Mouse (Mus musculus): ENCODE results near the gene Stard8. TPM values are rescaled to one million over a fixed set of nuclear protein-coding genes. Genes with fewer than 3 reads are reported as not detected.

Gene Stard8
- total RNA-seq, 2 experiments from 2014 or later: 1.3 to 7.0 TPM

DNA sequence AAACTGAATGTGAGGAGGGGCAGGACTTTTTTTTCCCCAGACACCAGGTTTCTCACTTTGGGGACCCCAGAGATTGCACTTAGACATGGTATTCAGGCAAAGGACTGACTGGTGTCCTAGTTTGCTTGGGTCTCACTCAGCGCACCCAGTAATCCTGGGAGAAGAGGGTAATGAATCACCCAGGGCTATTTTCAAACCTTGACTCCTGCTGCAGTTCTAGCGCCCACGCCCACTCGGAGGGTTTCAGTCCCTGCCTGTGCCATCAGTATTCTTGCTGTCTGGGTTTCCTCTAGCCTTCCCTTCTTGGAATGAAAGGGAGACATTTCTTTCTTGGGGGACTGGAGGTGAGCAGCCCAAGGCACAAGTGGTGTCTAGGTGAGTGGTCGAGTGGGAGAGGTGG, 40.7 kb downstream of the Stard8 start:
- ATAC-seq (replicated peaks; ENCODE audit: low FRiP score, poor library complexity, severe bottlenecking): no peak

DNA sequence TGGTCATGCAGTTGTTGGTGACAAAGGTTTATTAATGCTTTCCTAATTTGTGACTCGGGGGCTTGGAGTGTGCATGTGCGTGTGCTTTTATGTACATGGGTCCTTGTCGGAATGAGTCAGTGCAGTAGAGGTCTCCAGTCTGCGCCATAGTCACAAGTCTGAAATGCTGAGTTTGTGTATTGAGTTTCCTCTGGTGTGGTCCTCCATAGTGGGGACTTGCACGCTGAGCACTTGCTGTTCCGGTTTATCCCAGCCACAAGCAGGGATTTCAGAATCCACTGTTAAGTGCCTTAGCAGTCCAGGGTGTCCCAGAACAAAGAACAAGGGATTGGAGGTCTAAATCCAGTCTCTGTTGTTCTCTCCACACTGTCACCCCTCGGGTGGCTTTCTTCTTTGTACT, 42.3 kb downstream of the Stard8 start:
- ATAC-seq (replicated peaks; ENCODE audit: low FRiP score, poor library complexity, severe bottlenecking): no peak

DNA sequence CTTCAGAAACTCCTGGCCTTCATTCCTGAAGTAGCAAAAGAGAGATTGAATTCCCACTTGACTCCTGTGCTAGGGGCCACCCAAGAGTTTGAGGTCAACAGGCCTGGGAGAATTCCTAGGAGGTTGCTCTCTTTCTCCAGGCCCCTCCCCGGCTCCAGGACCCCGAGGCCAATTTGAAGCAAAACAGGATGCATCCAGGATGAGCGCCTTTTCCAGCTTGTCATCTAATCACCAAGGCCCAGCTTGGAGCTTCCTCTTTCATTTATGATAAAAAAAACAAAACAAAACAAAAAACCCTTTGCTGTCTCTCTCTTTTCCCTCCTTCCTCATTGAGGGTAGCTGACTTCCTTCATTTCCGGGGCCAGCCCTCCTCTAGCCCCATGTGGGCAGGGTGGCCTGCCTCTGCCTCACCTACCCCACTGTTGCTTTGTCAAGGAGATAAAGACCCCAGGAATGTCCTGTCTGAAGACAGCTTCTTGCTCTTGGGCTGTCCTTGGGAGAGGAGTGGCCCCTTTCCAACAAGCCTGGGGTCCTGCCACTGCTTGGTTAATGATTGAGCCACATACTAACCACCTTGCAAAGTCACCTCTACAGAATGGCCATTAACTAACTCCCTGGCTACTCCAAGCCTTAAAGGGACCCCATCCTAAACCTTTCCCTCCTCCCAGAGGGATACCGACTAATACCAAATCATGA, 43.5 kb downstream of the Stard8 start:
- ATAC-seq (replicated peaks; ENCODE audit: low FRiP score, poor library complexity, severe bottlenecking): no peak

DNA sequence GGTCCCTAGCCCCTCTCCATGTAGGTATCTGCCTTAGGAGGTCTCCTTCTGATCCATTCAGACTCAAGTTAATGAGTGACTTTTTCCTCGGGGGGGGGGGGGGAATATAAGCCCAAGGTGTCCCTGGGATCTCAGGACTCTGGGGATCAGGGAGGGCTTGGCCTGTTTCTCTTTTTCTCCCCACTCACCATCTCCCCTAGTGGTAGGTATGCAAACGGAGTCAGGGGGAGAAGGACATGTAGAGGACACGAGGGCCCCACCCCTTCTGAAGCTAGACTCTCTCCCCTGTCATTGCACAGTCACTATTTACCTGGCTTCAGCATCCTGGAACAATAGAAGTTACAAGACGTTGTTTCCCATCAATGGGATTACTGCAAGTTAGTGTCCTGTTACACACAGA, 45.1 kb downstream of the Stard8 start:
- no peak for ATAC-seq (replicated peaks; ENCODE audit: low FRiP score, poor library complexity, severe bottlenecking)

DNA sequence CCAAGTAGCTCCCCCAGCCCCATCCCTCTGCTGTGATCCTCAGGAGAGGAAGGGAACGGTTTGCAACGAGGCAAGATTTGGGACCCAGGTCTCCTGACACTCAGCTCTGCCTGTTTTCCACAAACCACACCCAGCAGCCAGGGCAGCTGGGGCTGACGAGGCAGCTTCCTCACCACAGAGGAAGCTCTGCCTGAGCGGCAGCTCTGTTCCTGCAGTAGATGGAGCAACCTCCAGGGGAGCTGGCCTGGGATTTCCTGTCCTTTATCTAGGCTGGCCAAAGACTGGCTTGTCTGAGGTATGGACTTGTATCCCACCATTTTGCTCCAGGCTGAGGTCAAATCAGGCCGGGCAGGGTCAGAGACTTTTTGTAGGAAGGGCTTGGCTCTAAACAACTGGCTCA, 46.2 kb downstream of the Stard8 start:
- no peak for ATAC-seq (replicated peaks; ENCODE audit: low FRiP score, poor library complexity, severe bottlenecking)

DNA sequence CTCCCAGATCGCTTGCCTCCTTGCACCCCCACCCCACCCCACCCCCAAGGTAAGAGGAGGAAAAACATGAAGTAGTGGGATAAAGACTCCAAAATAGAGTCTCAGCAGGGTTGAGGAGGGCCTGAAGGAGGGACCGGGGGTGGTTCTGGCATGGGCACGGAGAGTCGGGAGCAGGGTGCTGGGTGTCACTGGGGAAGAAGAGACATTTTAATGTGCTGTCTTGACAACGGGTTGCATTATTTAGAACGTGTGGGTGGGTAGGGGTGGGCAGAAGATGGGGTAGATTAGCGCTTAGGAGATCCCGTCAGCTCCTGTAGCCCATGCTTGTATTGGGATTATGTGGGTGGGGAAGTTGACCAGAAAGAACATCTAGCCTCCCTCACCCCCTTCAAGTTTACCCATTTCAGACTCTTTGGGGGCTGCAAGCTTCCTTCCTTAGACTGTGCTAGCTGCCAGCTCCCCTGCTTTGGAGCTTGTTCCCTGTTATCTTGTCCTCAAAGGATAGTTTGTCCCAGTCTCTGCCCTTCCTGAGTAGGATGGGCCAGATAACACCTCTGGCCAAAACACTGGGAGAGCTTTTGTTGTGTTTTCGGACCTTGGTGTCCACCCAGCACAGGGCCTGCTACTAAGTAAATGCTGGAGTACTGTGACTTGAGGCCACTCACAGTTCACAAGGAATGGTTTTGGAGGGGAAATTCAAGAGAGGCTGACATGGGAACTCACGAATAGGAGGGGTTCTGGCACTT, 47.9 kb downstream of the Stard8 start:
- ATAC-seq (replicated peaks; ENCODE audit: low FRiP score, poor library complexity, severe bottlenecking): no peak

DNA sequence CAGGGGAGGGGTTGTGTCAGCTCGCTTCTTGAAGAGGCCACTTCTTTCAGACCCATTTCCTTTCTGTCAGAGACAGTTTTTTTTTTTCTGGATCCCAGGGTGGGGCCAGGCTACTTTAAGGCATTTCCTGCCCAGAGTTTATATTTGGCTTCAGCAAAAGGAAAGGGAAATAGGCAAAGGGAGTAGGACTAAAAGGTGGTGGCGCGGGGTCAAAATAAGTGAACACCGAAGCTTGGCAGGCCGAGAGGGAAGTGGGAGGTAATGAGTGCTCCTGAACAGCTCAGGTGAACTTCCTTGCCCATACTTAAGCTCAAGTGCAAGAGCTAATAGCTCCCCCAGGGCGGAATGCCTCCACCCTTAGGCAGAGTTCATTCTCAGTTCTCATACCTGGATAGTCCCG, 49.2 kb downstream of the Stard8 start:
- no peak for ATAC-seq (replicated peaks; ENCODE audit: low FRiP score, poor library complexity, severe bottlenecking)

DNA sequence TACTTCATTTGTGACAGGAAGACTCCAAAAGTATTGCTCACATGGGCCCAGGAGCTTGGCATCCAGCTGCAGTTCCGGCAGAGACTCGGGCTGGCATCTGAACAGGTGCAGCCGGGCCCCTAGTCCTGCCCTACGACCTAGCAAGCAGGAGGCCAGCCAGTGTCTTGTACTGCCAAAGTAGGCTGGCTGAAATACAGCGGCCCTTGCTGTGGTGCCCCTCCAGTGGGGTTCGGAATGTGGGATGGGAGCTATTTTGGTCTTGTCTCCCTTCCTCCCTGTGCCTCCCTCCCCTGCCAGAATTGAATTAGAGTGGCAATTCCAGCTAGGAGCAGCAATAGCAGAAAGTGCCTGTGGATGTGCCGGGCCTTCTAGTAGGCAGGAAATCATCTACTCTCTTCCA, 51.5 kb downstream of the Stard8 start:
- no peak for ATAC-seq (replicated peaks; ENCODE audit: low FRiP score, poor library complexity, severe bottlenecking)

DNA sequence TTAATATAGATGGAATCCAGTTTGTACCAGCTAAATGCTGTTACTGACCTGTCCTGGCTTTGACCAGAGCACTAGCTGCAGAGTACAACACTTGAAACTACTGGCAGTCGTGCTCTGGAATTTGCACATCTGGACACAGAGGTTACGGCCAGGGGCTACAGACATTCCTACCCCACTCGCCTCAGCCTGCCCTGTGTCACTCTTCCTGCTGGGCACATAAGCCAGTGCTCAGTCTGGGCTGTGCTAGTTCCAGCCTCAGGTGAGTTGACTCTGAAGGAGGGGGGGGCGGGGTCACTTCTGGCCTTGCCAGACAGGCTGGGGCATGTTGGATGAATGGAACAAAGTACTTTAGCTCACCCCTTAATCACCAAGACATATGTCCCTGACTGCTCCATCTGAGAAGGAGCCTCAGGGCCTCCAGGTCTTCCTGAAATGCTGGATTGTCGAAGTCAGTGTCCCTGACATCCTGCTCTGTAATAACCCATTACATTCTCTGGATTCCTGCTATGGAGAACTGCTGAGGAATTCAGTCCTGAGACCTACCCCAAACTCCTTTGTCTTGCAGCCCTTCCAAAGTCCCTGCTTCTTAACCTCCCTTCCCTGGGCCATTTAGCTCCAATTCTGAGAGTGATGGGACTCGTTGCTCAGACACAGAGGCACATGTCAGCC, 54.9 kb downstream of the Stard8 start:
- no peak for ATAC-seq (replicated peaks; ENCODE audit: low FRiP score, poor library complexity, severe bottlenecking)

DNA sequence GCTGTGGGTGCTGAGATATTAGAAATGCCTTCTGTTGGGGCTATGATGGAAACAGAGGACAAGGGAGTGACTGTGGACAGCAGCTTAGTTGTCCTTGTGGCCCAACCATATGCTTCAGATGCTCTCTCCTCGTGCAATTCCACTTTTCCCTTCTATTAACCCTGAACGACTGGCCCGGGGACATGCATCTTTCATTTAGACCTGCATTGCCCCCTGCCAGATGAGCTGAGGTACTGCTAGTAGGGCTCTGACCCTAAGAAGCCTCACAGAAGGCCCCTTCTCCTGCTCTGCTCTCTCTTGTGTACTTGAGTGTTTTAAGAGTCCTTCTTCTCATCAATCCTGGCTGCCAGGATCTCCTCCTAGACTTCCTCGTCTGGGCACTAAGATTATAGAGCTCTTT, 56.1 kb downstream of the Stard8 start:
- ATAC-seq (replicated peaks; ENCODE audit: low FRiP score, poor library complexity, severe bottlenecking): no peak

DNA sequence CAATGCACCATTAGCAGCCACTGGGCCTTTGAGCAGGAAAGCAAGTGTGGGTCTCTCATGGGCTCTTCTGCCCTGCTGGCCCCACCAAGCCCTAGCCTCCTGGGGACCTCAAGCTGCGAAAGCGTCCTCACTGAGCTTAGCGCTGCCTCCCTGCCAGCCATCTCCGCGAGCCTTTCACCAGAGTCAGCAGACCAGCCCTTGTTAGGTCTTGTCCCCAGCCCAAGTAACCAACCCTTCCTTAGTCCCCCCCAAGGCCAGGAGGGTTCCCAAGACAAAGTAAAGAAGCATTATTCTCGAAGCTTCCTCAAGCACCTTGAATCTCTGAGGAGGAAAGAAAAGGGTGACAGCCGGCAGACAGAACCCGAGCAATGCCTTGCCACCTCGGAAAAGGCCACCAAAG, 62.5 kb downstream of the Stard8 start:
- no peak for ATAC-seq (replicated peaks; ENCODE audit: low FRiP score, poor library complexity, severe bottlenecking)

DNA sequence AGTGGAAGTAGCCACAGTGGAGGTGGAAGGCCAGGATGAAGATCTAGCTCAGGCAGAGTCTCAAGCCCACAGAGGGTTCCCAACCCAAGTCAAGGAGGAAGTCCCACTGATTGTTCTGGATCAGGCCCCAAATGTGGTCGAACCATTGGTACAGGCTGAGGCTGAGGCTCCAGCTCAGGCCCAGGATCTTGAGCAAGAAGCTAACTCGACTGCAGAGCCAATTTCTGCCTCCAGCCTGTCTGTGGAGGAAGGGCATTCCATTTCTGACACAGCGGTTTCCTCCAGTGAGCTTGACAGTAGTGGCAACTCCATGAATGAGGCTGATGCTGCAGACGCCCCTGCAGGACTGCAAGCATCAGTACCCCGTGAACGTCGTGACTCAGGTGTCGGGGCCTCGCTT, 63.5 kb downstream of the Stard8 start:
- ATAC-seq (replicated peaks; ENCODE audit: low FRiP score, poor library complexity, severe bottlenecking): no peak

DNA sequence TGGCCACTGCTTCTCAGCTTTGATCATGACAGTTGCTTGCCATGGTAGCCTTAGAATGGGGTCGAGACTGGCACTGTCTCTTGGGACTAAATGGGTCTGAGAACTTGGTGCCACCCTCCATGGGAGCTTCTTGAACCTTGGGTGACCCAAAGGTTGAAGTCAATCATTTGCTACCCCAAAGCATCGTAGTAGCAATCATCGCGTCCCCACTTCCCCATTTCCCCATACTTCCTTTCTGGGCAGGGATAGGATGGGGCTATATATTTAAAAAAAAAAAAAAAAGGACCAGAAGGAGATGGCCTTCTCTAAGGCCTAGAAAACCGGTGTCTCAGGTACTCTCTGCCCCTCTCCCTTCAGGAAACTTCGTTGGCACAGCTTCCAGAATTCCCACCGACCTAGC, 64.2 kb downstream of the Stard8 start:
- ATAC-seq (replicated peaks; ENCODE audit: low FRiP score, poor library complexity, severe bottlenecking): no peak

DNA sequence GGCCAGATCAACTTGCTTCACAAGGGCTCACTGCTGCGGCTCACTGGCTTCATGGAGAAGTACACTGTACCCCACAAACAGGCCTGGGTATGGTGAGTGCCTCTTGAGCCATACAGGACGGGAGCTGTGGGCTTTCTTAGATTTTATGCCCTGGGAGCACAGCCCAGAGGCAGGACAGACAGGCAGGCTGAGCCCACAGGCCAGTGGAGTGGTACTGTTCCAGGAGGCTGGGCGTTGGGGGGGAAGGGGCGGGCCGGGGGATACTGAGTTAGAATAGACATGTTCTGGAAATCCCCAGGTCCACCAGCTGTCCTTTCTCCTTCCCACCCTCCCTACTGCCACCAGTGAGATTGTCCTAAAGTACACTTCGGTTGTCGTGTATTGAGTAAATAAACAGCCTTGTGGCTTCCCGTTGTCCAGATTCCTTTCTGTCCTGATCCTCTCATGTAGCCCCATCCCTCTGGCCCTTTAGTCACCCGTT, 64.7 kb downstream of the Stard8 start:
- ATAC-seq (replicated peaks; ENCODE audit: low FRiP score, poor library complexity, severe bottlenecking): no peak

DNA sequence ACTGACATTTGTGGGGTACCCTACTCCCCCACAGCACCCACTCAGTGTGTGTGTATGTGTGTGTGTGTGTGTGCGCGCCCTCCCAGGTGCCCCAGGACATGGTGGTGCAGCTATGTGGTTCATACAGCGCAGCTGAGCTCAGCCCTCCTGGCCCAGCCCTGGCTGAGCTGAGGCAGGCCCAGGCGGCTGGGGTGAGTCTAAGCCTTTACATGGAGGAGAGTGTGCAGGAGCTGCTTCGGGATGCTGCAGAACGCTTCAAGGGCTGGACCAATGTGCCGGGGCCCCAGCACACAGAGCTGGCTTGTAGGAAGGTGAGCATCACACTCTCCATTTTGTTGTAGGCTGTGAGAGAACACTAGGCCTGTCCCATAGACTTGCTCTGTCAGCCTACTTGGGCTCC, 68.1 kb downstream of the Stard8 start:
- no peak for ATAC-seq (replicated peaks; ENCODE audit: low FRiP score, poor library complexity, severe bottlenecking)

DNA sequence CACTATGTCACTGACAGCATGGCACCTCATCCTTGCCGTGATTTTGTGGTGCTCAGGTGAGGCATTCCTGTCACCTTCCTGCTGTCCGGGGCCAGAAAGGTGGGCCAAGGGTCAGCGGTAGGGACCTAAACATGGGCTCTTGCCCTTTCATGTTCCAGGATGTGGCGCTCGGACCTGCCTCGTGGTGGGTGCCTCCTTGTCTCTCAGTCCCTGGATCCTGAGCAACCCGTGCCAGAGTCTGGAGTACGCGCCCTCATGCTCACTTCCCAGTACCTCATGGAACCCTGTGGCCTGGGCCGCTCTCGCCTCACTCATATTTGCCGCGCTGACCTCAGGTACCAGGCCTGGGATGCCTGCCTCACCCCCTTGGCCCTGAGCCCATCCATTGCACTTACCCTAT, 69.5 kb downstream of the Stard8 start:
- no peak for ATAC-seq (replicated peaks; ENCODE audit: low FRiP score, poor library complexity, severe bottlenecking)

DNA sequence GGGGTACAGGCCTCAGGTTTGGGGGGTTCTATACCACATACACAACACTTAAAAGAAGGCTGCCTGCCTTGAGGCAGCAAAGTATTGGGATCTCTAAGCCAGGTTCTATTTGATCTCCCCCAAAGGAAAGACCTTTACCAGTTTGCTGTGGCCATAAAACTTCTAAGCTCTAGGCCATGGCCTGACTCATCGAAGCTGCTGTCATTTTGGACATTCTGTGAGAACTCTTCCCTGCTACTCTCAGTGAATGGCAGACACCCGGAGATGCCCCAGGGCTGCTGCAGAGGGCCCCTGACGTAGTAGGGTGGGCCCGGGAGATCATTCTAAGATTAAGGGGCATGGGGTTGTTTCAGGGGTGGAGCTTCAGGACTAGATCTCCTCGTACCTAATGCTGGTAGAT, 72.1 kb downstream of the Stard8 start:
- no peak for ATAC-seq (replicated peaks; ENCODE audit: low FRiP score, poor library complexity, severe bottlenecking)

DNA sequence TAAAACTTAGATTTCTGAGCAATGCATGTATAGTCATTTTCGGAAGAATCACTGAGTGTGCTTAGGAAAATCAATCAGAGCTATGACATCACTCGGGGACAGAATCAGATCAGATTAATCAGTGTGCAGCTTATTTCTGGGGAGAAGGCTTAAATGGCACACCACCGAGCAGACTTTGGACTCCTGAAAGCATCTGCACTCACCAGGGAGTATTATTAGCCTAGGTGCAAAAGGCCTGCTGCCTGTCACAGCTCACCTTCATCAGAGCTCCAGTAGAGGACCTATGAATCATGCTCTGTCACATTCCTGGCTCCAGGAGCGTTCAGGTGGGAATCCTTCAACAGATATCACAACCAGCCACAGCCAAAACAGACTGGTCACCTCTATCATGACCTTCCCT, 73.4 kb downstream of the Stard8 start:
- ATAC-seq (replicated peaks; ENCODE audit: low FRiP score, poor library complexity, severe bottlenecking): no peak

DNA sequence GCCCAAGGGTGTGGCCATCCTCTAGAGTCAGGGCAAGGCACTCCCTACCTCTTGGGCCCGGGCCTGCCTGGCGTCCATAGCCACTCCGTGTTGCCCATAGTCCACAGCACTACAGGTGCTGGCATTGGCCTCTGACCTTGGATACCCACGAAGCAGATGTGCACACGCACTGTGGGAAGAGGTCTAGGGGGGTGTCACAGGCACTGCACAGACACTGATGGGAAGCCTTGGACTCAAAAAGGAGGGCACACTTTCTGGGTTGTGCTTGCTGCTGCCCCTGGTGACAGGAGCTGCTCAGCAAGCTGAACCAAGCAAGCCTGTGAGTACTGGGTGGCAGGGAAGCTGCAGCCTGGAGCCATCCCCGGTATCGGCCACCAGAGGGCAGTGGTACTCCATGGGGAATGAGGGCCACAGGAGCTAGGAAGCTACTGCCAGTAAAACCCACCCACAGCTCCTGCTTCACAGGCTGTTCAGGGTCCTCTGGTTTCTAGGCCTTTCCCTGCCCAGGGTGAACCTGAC, 75.4 kb downstream of the Stard8 start:
- ATAC-seq (replicated peaks; ENCODE audit: low FRiP score, poor library complexity, severe bottlenecking): peak; percentile 73; the same call in 1 of the 2 replicates

DNA sequence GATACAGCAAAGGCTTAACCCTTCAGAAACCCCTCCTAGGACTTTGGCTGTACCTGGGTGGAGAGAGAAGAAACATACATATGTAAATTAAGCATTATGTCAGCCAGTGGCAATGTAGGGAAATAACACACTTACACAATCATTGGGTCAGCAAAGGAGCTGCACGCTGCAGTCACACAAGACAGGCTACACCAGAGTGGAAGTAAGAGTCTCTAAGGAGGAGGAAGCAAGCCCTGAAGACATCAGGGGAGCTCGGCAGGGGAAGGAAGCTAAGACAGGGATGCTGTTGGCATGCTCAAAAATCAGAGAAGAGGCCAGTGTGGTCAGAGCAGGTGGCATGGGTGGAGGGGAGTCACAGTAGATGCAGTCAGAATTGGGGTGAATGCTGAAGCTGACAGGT, 89.7 kb downstream of the Stard8 start:
- ATAC-seq (replicated peaks; ENCODE audit: low FRiP score, poor library complexity, severe bottlenecking): no peak
